ENCODE assay signal across 28 mouse cellular contexts in genomic region chr8:124482790-124483189, GRCm38 (mm10). TPM values are rescaled to one million over a fixed set of nuclear protein-coding genes. Genes with fewer than 3 reads are reported as not detected.
DNase-seq lines count a peak whose midpoint lies in the region; ATAC-seq and TF ChIP-seq lines count a peak whose summit lies in the region.
"Had no signal": no experiment of that assay in that cellular context is flagged by ENCODE, and none has a peak within 500 bp of the region (broad histone marks: within the 10 kb centered on the region; RNA-seq: fewer than 3 reads in every experiment).

No protein-coding gene starts in this region.

- intact Hi-C loops in left cerebral cortex, postnatal 4 days (cut with DNase I): no loop called here

- peak; percentile 67 to 72 for DNase-seq in cerebellum, adult 18-20 months
- peak; percentile 71 for DNase-seq in cerebellum, adult 9-10 months
- peak; percentile 60 to 72 for DNase-seq in layer of hippocampus, adult 2 months (ENCODE audit: low spot score in 2 of 2)
- no peak for DNase-seq in kidney, adult 18-20 months
- DNase-seq in adrenal gland, adult 2 months: no peak
- DNase-seq in left cerebral cortex, postnatal 4 days: no peak
- DNase-seq: adrenal gland, postnatal 25 days; gastrocnemius, adult 2 months; kidney, adult 8-10 months; kidney, postnatal 4 days; retina, postnatal 1 day; right cerebral cortex, postnatal 25 days; spleen, adult 18-20 months; thymus, postnatal 25 days had no signal

- peak overlapping the region; percentile 85 for H3K27ac ChIP-seq in layer of hippocampus, adult 2 months
- H3K27ac ChIP-seq: gastrocnemius, adult 2 months; kidney, postnatal 0 days; left cerebral cortex, adult 2 months; limb, embryonic 13.5 days; lung, embryonic 15.5 days; midbrain, embryonic 10.5 days; midbrain, embryonic 15.5 days; neural tube, embryonic 15.5 days had no signal

- TF ChIP-seq CTCF in layer of hippocampus, adult 2 months (conservative IDR thresholded peaks at IDR 0.05): no peak

- no peak for ATAC-seq in cerebellum, adult (ENCODE audit: insufficient number of reproducible peaks, low FRiP score, low TSS enrichment)
- ATAC-seq: forebrain, embryonic 16.5 days; hindbrain, embryonic 16.5 days; midbrain, embryonic 15.5 days; Patski had no signal

- no peak overlapping the region for H3K4me3 ChIP-seq in layer of hippocampus, adult 2 months
- H3K4me3 ChIP-seq: erythroblast, embryonic 14.5 days; gastrocnemius, adult 2 months; left cerebral cortex, adult 2 months; limb, embryonic 13.5 days; lung, embryonic 15.5 days; midbrain, embryonic 10.5 days; midbrain, embryonic 15.5 days; neural tube, embryonic 15.5 days had no signal

RNA-seq across cellular contexts. Expression of gene Cog2, which starts 37.8 kb away (rescaled TPM):
- total RNA-seq in layer of hippocampus, adult 2 months (2021): 10 to 100 TPM; 45.3 to 49.0 TPM
- 10 to 100 TPM; 38.2 to 41.8 TPM for total RNA-seq in adrenal gland, adult 2 months (2021)
- polyA plus RNA-seq in adrenal gland, adult 2 months (2012; rRNA removed): 12.9 and 13.8 TPM in 2 replicates
- 10 to 100 TPM; 37.2 to 38.6 TPM for total RNA-seq in left cerebral cortex, postnatal 4 days (2021)

RNA-seq across cellular contexts. Expression of gene Pgbd5, which starts 43.3 kb away (rescaled TPM):
- 100 to 1,000 TPM; 291 to 304 TPM for total RNA-seq in layer of hippocampus, adult 2 months (2021)
- 1 to 10 TPM; 5.3 to 5.4 TPM for total RNA-seq in adrenal gland, adult 2 months (2021)
- 8.0 and 8.6 TPM in 2 replicates for polyA plus RNA-seq in adrenal gland, adult 2 months (2012; rRNA removed)
- total RNA-seq in left cerebral cortex, postnatal 4 days (2021): 10 to 100 TPM; 62.3 to 64.6 TPM
- total RNA-seq: megakaryocyte progenitor cell, adult 5-6 weeks; MEL had no signal
- polyA plus RNA-seq: erythroblast, embryonic 14.5 days had no signal

Comparison
In these comparisons a context has a peak if more than half of its experiments do, and no peak if none do; other contexts are left out.
1. DNase-seq: peak in cerebellum, adult 18-20 months (2 of 2), cerebellum, adult 9-10 months (single experiment) and layer of hippocampus, adult 2 months (2 of 2); none in kidney, adult 18-20 months (single experiment), adrenal gland, adult 2 months (single experiment) and left cerebral cortex, postnatal 4 days (single experiment).
2. RNA of gene Pgbd5, which starts 43.3 kb away (total RNA-seq): 291 to 304 TPM in layer of hippocampus, adult 2 months and 62.3 to 64.6 TPM in left cerebral cortex, postnatal 4 days; 5.3 to 5.4 TPM in adrenal gland, adult 2 months; every median in the first group is over 4 times any median in the second.